Mouse (Mus musculus): Measurements from ENCODE around the gene Lrrc38. TPM values are rescaled to one million over a fixed set of nuclear protein-coding genes. Genes with fewer than 3 reads are reported as not detected.

Gene Lrrc38
- total and polyA plus RNA-seq, 3 experiments: not detected

GRCm38 (mm10) chr4:143330566-143330965, 19.0 kb upstream of the Lrrc38 start:
- Histone ChIP-seq H3K79me2 (replicated peaks; ENCODE audit: control insufficient read depth, extremely low read depth, insufficient read depth, poor library complexity, severe bottlenecking) (no peaks in the 10 kb centered on the region), H3K4me3 (replicated peaks in 1 of 3; ENCODE audit: low read depth in 2 of 3, low read length in 2 of 3, poor library complexity in 1 of 3) (no peak overlapping the region), H3K9ac (ENCODE audit: insufficient read depth, low read depth) (no peak overlapping the region), H3K4me1 (ENCODE audit: control insufficient read depth in 1 of 2, insufficient read depth in 2 of 2) (peaks cover 0 to 5% of the 10 kb centered on the region in 2 experiments; a peak in 2 of 4 replicates), H3K27me3 (replicated peaks) (peaks cover 7% of the 10 kb centered on the region), H3K36me3 (replicated peaks in 1 of 2; ENCODE audit: control insufficient read depth in 1 of 2, insufficient read depth in 1 of 2, low read length in 1 of 2) (no peaks in the 10 kb centered on the region), H3K9me3 (replicated peaks; ENCODE audit: low read length) (peaks cover 19% of the 10 kb centered on the region), H3K27ac (ENCODE audit: insufficient read depth, low read depth) (no peak overlapping the region), H3K4me2 (ENCODE audit: insufficient read depth, low read depth, poor library complexity, severe bottlenecking) (no peak overlapping the region)
- in situ Hi-C loops (cut with MboI; ENCODE audit: low pct_ligation_motif_present, low pct_unique_long_range_greater_than_20kb, low sequenced_read_pairs) (no loop called here), dilution Hi-C loops (cut with MboI; ENCODE audit: extremely low pct_ligation_motif_present, extremely low pct_unique_long_range_greater_than_20kb, low sequenced_read_pairs) (no loop called here)
- TF ChIP-seq SMC3 (IDR thresholded peaks at IDR 0.05; ENCODE audit: low read depth, low read length) (no peak), CHD2 (IDR thresholded peaks at IDR 0.05; ENCODE audit: low read length) (no peak), MYC (IDR thresholded peaks at IDR 0.05; ENCODE audit: low read depth, low read length) (no peak), E2F4 (IDR thresholded peaks at IDR 0.05; ENCODE audit: insufficient replicate concordance, low read depth, low read length) (no peak), NELFE (IDR thresholded peaks at IDR 0.05; ENCODE audit: low read depth, low read length) (no peak), USF2 (conservative IDR thresholded peaks at IDR 0.05; ENCODE audit: low read depth, low read length) (no peak), HCFC1 (IDR thresholded peaks at IDR 0.05; ENCODE audit: low read depth, low read length) (no peak), ZKSCAN1 (IDR thresholded peaks at IDR 0.05; ENCODE audit: borderline replicate concordance, low read depth, low read length) (no peak)
- no peak for DNase-seq (ENCODE audit: extremely low read depth)

- H3K9me3 ChIP-seq (replicated peaks; ENCODE audit: low read length): peaks cover 20% of the 10 kb centered on the region
- no peaks in the 10 kb centered on the region for H3K79me2 ChIP-seq (replicated peaks; ENCODE audit: control insufficient read depth, extremely low read depth, insufficient read depth, poor library complexity, severe bottlenecking)
- H3K27ac ChIP-seq (ENCODE audit: insufficient read depth, low read depth): no peak overlapping the region
- TF ChIP-seq MEF2A (IDR thresholded peaks at IDR 0.05; ENCODE audit: borderline replicate concordance, low read depth, low read length) (no peak), KAT2A (IDR thresholded peaks at IDR 0.05; ENCODE audit: insufficient replicate concordance, low read length) (no peak), POLR2AphosphoS2 (IDR thresholded peaks at IDR 0.05; ENCODE audit: low read depth, low read length) (no peak), MAZ (IDR thresholded peaks at IDR 0.05; ENCODE audit: low read depth, low read length) (no peak), SMC3 (IDR thresholded peaks at IDR 0.05; ENCODE audit: low read depth, low read length) (no peak), ZKSCAN1 (IDR thresholded peaks at IDR 0.05; ENCODE audit: borderline replicate concordance, low read depth, low read length) (no peak), USF2 (conservative IDR thresholded peaks at IDR 0.05; ENCODE audit: low read depth, low read length) (no peak)
- no peaks in the 10 kb centered on the region for H3K36me3 ChIP-seq (replicated peaks in 1 of 2; ENCODE audit: control insufficient read depth in 1 of 2, insufficient read depth in 1 of 2, low read length in 1 of 2)
- in situ Hi-C loops (cut with MboI; ENCODE audit: low pct_ligation_motif_present, low pct_unique_long_range_greater_than_20kb, low sequenced_read_pairs): no loop called here
- dilution Hi-C loops (cut with MboI; ENCODE audit: extremely low pct_ligation_motif_present, extremely low pct_unique_long_range_greater_than_20kb, low sequenced_read_pairs): no loop called here
- no peak for DNase-seq (ENCODE audit: extremely low read depth)
- H3K9ac ChIP-seq (ENCODE audit: insufficient read depth, low read depth): no peak overlapping the region
- peaks cover 0 to 5% of the 10 kb centered on the region in 2 experiments; a peak in 2 of 4 replicates for H3K4me1 ChIP-seq (ENCODE audit: control insufficient read depth in 1 of 2, insufficient read depth in 2 of 2)
- H3K4me3 ChIP-seq (replicated peaks in 1 of 3; ENCODE audit: low read depth in 2 of 3, low read length in 2 of 3, poor library complexity in 1 of 3): no peak overlapping the region
- no peak overlapping the region for H3K4me2 ChIP-seq (ENCODE audit: insufficient read depth, low read depth, poor library complexity, severe bottlenecking)
- peaks cover 7% of the 10 kb centered on the region for H3K27me3 ChIP-seq (replicated peaks)
Observed at GRCm38 (mm10) chr4:143331787-143332186, 17.8 kb upstream of the Lrrc38 start.

- dilution Hi-C loops (cut with MboI; ENCODE audit: extremely low pct_ligation_motif_present, extremely low pct_unique_long_range_greater_than_20kb, low sequenced_read_pairs): no loop called here
- Histone ChIP-seq H3K9ac (ENCODE audit: insufficient read depth, low read depth) (no peak overlapping the region), H3K79me2 (replicated peaks; ENCODE audit: control insufficient read depth, extremely low read depth, insufficient read depth, poor library complexity, severe bottlenecking) (no peaks in the 10 kb centered on the region), H3K27ac (ENCODE audit: insufficient read depth, low read depth) (no peak overlapping the region), H3K4me1 (ENCODE audit: control insufficient read depth in 1 of 2, insufficient read depth in 2 of 2) (peaks cover 0 to 5% of the 10 kb centered on the region in 2 experiments; a peak in 2 of 4 replicates), H3K27me3 (replicated peaks) (peaks cover 4% of the 10 kb centered on the region), H3K36me3 (replicated peaks in 1 of 2; ENCODE audit: control insufficient read depth in 1 of 2, insufficient read depth in 1 of 2, low read length in 1 of 2) (no peaks in the 10 kb centered on the region), H3K9me3 (replicated peaks; ENCODE audit: low read length) (peaks cover 23% of the 10 kb centered on the region), H3K4me2 (ENCODE audit: insufficient read depth, low read depth, poor library complexity, severe bottlenecking) (no peak overlapping the region), H3K4me3 (replicated peaks in 1 of 3; ENCODE audit: low read depth in 2 of 3, low read length in 2 of 3, poor library complexity in 1 of 3) (no peak overlapping the region)
- in situ Hi-C loops (cut with MboI; ENCODE audit: low pct_ligation_motif_present, low pct_unique_long_range_greater_than_20kb, low sequenced_read_pairs): no loop called here
- no peak for TF ChIP-seq TCF12 (IDR thresholded peaks at IDR 0.05; ENCODE audit: low read depth, low read length)
- TF ChIP-seq RCOR1 (conservative IDR thresholded peaks at IDR 0.05; ENCODE audit: low read depth, low read length): no peak
- no peak for TF ChIP-seq GABPA (IDR thresholded peaks at IDR 0.05; ENCODE audit: insufficient replicate concordance, low read depth, low read length)
- TF ChIP-seq ZMIZ1 (IDR thresholded peaks at IDR 0.05; ENCODE audit: low read depth, low read length): no peak
- TF ChIP-seq MAZ (IDR thresholded peaks at IDR 0.05; ENCODE audit: low read depth, low read length): no peak
- no peak for TF ChIP-seq ZKSCAN1 (IDR thresholded peaks at IDR 0.05; ENCODE audit: borderline replicate concordance, low read depth, low read length)
- no peak for TF ChIP-seq E2F4 (IDR thresholded peaks at IDR 0.05; ENCODE audit: insufficient replicate concordance, low read depth, low read length)
- no peak for TF ChIP-seq JUND (conservative IDR thresholded peaks at IDR 0.05; ENCODE audit: low read depth, low read length)
- no peak for TF ChIP-seq CHD1 (IDR thresholded peaks at IDR 0.05; ENCODE audit: low read depth, low read length)
- no peak for TF ChIP-seq MYC (IDR thresholded peaks at IDR 0.05; ENCODE audit: low read depth, low read length)
- no peak for TF ChIP-seq SIN3A (IDR thresholded peaks at IDR 0.05; ENCODE audit: low read length)
- no peak for TF ChIP-seq MAX (IDR thresholded peaks at IDR 0.05; ENCODE audit: low read length)
- no peak for TF ChIP-seq JUN (IDR thresholded peaks at IDR 0.05; ENCODE audit: insufficient read depth, low read depth, low read length)
- no peak for TF ChIP-seq USF2 (conservative IDR thresholded peaks at IDR 0.05; ENCODE audit: low read depth, low read length)
- DNase-seq (ENCODE audit: extremely low read depth): no peak
Observed at GRCm38 (mm10) chr4:143334145-143334544, 15.4 kb upstream of the Lrrc38 start.
